Mouse (Mus musculus): ENCODE measurements around the gene Nadk.
A peak's percentile ranks its signal among the peaks of the same experiment; 100 is the strongest.
"Not testable (repeated sequence)": the region's sequence is repeated elsewhere in the genome, so short reads cannot be mapped to it uniquely, and the experiment has no call there.

Nadk gene

DNA sequence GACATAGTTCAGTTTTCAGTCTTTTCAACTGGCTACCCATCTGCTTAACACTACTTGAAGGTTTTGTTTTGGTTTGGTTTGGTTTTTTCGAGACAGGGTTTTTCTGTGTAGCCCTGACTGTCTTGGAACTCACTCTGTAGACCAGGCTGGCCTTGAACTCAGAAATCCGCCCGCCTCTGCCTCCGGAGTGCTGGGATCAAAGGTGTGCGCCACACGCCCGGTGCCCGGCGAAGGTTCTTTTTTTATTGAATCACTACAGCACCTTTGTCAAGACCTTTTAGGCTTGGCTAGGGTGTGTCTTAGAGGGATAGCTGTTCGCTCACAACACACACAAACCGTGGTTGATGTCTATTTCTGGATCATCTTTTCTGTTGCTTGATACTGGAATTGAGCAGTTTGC lies 8.1 kb downstream of the Nadk start:
- not testable (repeated sequence) for DNase-seq (ENCODE audit: low spot score)

- DNase-seq (ENCODE audit: low spot score): no peak
Observed at GRCm38 (mm10) chr4:155571442-155571841, 9.3 kb downstream of the Nadk start.

DNA sequence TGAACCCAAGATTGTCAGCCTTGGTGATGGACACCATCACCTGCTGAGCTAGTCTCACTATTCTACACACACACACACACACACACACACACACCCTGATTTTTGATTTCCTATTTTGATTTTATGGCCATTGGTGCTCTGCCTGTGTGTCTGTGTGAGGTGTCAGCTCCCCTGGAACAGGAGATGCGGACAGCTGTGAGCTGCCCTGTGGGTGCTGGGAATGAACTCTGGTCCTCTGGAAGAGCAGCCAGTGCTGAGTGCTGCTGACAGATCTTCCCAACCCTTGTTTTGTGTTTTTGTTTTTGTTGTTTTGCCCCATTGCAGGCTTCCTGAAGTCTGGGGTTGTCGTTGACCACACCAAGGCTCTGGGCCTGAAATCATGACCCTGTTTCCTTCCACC lies 11.0 kb downstream of the Nadk start:
- DNase-seq (ENCODE audit: low spot score): no peak

- DNase-seq (ENCODE audit: low spot score): no peak
Observed at GRCm38 (mm10) chr4:155573876-155574275, 11.7 kb downstream of the Nadk start.

GRCm38 (mm10) chr4:155574931-155575330 lies 12.8 kb downstream of the Nadk start:
- no peak for DNase-seq (ENCODE audit: low spot score)

- DNase-seq (ENCODE audit: low spot score): no peak
Observed at GRCm38 (mm10) chr4:155575521-155575920, 13.3 kb downstream of the Nadk start.

GRCm38 (mm10) chr4:155577132-155577531 lies 15.0 kb downstream of the Nadk start:
- DNase-seq (ENCODE audit: low spot score): no peak

- no peak for DNase-seq (ENCODE audit: low spot score)
Observed at GRCm38 (mm10) chr4:155577741-155578140, 15.6 kb downstream of the Nadk start.

DNA sequence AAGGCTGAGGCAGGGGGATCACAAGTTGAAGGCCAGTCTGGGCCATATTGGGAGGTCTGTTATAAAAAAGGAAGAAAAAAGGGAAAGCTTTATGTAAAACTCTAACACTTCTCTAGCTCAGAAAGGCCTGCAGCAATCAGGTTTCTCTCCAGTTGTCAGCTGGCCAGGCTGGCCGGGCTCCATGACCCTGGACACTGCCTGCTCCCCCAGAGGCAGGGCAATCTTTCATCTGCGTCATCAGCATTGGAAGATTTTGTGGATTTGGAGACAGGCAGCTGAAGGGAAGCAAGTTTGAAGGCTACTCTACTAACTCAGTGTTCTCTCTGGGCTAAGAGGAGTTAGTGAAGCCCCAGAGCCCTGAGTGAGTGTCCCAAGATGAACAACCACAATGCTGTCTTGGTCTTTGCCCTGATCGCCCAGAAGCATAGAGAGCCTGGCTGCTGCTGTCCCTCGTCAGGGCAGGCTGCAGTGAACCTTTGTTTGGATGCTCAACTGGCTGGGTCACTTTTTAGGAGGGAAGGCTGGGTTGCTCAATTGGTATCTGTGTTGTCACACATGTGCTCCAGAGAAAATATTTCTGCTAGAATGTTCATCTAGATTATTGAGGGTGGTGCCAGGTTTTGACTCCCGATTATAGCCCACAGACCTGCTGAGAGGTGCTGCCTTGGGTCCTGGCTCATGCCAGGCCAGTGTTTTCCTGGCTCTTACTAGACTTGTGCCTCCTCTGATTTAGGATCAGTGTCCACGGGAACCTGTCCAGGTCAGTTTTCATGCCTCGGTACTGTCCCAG lies 16.4 kb downstream of the Nadk start:
- DNase-seq (ENCODE audit: low spot score): peak; percentile 86

GRCm38 (mm10) chr4:155580420-155580819 lies 18.2 kb downstream of the Nadk start:
- DNase-seq (ENCODE audit: low spot score): peak; percentile 57

GRCm38 (mm10) chr4:155582279-155582905 lies 20.2 kb downstream of the Nadk start:
- DNase-seq (ENCODE audit: low spot score): peak; percentile 73

GRCm38 (mm10) chr4:155589356-155589755 lies 27.2 kb downstream of the Nadk start:
- no peak for DNase-seq (ENCODE audit: low spot score)

- DNase-seq (ENCODE audit: low spot score): peak; percentile 42
Observed at GRCm38 (mm10) chr4:155591012-155591719, 29.0 kb downstream of the Nadk start.

DNA sequence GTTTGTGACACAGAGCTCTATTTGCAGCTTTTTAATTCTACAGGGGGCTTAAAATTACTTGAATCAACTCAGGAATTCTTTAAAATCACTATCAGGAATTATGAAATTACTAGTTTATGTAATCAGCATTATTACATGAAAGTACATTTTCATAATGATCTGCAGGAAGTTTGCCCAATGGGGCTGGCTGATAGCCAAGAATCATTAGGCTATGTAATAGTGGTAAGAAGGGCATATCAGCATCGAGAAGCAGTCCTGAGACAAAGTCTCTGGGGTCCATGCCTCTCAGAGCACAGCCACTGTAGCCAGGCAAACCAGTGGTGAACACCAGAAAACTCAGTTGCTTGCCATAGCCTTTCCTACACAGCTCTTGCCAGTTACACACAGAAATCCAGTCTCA lies 31.6 kb downstream of the Nadk start:
- DNase-seq (ENCODE audit: low spot score): no peak

DNA sequence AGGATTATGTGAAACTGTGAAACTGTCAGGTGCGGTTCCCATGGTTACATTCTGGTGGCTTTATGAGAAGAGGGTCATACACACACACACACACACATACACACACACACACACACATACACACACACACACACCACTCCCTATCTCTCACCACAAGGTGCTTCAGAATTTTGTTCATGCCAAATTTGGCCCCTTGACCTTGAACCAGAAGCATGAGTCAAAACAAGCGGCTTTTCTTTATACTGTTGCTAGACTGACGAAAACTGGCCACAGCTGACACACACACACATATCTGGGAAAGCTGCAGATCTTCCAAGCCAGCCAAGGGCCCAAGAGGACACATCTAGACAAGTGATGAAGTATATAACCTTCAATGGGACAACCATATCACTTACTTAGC lies 33.6 kb downstream of the Nadk start:
- no peak for DNase-seq (ENCODE audit: low spot score)

DNA sequence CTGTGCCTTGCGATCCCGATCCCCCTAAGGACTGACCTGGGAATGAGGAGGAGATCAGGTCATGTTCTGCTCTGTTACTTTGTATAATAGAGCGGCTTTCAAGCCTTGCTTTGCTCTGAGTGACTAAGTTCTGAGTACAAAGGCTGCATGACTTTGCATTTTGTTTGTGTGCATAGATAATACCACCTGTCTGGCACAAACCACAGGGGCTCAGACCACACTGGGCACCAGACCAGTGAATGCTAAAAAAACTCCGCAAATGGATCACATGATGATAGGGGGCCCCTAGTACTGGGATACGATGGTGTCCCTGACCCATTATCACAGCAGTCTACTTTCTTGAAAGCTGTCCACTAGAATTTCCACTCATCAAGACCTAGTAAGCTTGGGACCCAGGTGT lies 34.4 kb downstream of the Nadk start:
- no peak for DNase-seq (ENCODE audit: low spot score)

- no peak for DNase-seq (ENCODE audit: low spot score)
Observed at GRCm38 (mm10) chr4:155598536-155598935, 36.4 kb downstream of the Nadk start.

- DNase-seq (ENCODE audit: low spot score): peak; percentile 40
Observed at GRCm38 (mm10) chr4:155599901-155600825, 38.0 kb downstream of the Nadk start.

- DNase-seq (ENCODE audit: low spot score): peak; percentile 92
Observed at GRCm38 (mm10) chr4:155601091-155601996, 39.2 kb downstream of the Nadk start, which contains the start of gene Slc35e2. Gene Slc35e2, plus strand, starts transcription at chr4:155601416.

- DNase-seq (ENCODE audit: low spot score): no peak
Observed at GRCm38 (mm10) chr4:155601997-155602456, 39.8 kb downstream of the Nadk start.

DNA sequence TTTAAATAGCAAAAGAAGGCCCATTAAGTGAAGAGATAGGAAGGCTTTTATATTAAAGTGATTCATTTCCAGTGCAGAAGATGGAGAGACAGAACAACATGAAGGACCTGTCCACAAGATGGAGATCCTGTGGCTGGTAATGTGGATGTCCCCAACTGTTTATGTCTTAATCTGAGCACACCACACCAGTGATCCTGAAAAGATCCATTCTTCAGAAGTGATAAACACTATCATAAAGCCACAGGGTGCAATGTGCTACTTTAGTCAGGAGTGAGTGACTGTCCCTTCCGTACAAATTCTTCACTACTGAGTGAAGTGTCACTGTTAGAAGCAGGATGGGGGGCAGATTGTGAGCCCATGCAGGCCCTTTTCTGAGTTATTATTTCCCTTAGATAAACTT lies 40.6 kb downstream of the Nadk start:
- DNase-seq (ENCODE audit: low spot score): no peak
